Mouse (Mus musculus) left cerebral cortex, postnatal 36 days (tissue): ENCODE results near the gene Aass. TPM values are rescaled to one million over a fixed set of nuclear protein-coding genes. Genes with fewer than 3 reads are reported as not detected.
A peak's percentile ranks its signal among the peaks of the same experiment; 100 is the strongest.
"Not testable (repeated sequence)": the region's sequence is repeated elsewhere in the genome, so short reads cannot be mapped to it uniquely, and the experiment has no call there.

Experiments used
- DNase-seq, 2 experiments: peaks; one replicate each; pipeline ENCODE4 v3.0.0; 2021 to 2022; ENCODE audit warnings: low spot score in 2 of 2, mixed read lengths in 1 of 2
- intact Hi-C: fragments of 180-260 bp; cut with DNase I; formaldehyde crosslinking; loops from one replicate; pipeline ENCODE4 v1.15.1; 2025
- total RNA-seq, 2 experiments: library from RNA; stranded (reverse); gene quantifications; 2 replicates each; pipeline ENCODE4 v1.2.3; 2021

Gene Aass
- 1 to 10 TPM; 3.9 to 4.2 TPM for total RNA-seq

DNA sequence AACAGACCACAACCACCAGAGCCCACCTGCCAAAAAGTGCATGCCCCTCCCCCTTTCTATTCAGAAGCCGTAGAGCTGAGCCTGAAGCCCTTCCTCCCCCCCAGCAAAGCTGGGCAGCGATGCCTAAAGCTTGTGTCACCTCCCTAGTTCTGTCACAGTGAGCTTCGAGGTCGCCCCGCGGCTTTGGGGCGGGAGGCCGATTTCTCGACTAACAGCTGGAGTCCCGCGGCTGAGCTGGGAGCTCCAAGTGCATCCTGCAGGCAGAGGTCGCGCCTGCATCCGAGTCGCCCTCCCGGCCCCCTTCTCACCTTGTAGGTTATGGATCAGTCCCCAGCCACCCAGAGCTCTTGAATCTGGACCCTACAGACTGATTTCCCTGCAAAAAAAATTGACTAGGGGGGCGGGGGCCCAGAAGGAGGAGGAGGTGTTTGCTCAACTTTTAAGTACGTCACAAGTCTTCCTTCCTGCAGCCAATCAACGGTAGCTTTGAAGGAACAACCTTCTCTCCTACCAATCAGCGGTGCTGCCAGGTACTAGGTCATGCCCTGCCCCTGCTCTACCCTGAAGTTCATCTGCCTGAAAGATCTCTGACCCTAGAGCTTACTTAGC is at the start of gene Aass:
Gene Aass, minus strand, starts transcription at position 414 of the 609 bp plus-strand sequence.
- DNase-seq, result peak; percentile 5 to 8
- intact Hi-C loops, result no loop called here

DNA sequence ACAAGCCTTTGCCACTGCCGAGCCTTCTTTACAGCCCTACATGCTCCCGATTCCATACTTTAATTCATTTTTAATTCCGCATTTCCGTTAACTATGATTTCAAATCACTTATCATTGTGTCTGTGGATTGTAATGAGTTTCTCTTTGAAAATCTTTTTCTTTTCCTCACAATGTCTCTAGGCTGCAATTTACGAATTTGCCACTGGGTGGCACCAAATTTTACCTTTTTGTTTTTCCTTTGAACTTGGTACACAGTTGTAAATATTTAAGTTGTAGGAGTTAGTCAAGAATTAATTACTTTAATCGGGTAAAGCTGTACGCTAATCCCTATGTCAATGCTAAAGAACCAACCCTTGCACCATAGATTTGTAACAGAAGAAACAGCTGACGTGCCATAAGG is 47.3 kb upstream of the Aass start:
- peak in 1 of 2 experiments; percentile 37 for DNase-seq
- intact Hi-C loops, result loop anchor here (10.0 kb wide), 1 partner anchor 285 kb away; no protein-coding TSS in a partner anchor

- DNase-seq, intact Hi-C loops: not testable (repeated sequence)
Observed at GRCm38 (mm10) chr6:23163824-23164223, 31.0 kb upstream of the Aass start.

- intact Hi-C loops, result not testable (repeated sequence)
Observed at GRCm38 (mm10) chr6:23156357-23156756, 23.6 kb upstream of the Aass start.

DNA sequence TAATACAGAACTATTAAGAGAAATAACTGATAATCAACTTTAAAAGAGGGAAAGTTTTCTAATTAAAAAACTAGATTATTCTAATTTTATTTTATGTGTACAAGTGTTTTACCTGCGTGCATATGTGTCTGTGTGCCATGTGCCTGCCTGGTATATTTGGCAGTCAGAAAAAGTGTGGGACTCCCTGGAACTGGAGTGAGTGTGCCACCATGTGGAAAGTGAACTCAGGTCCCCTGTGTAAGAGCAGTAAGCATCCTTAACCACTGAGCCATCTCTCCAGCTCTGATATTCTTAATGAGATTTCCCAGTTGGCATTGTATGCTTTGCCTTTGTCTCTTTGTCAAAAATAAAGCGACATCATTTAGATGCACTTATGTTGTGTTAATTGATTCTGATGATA is 20.3 kb upstream of the Aass start:
- intact Hi-C loops, result no loop called here
- no peak for DNase-seq

More at GRCm38 (mm10) chr6:23156357-23156756, 23.6 kb upstream of the Aass start:
- not testable (repeated sequence) for DNase-seq

- intact Hi-C loops, result no loop called here
- no peak for DNase-seq
Observed at GRCm38 (mm10) chr6:23147221-23147620, 14.4 kb upstream of the Aass start.

DNA sequence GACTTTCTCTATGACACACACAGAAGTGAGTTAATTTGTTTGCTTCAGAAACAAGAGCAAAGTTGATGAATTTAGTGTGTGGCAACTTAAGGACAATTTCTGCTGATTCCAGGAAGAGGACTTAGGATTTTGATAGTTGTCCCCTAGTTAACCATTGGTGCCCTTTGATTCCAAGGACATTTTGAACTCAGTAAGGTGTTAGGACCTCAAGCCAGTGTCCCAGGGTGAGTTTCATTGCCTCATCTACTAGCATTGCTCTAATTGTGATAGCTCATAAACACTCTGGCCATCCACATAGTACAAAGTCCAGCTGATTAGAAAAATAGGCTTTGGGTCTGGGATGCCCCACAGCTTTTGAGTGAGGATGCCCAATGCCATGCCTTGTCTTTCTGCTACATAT is 11.2 kb upstream of the Aass start:
- no peak for DNase-seq
- intact Hi-C loops, result no loop called here

GRCm38 (mm10) chr6:23131015-23131414 is 1.8 kb downstream of the Aass start:
- intact Hi-C loops, result no loop called here

GRCm38 (mm10) chr6:23129201-23129600 is 3.6 kb downstream of the Aass start:
- no peak for DNase-seq
- intact Hi-C loops, result no loop called here

More at GRCm38 (mm10) chr6:23131015-23131414, 1.8 kb downstream of the Aass start:
- DNase-seq, result no peak

GRCm38 (mm10) chr6:23126706-23127105 is 6.1 kb downstream of the Aass start:
- no peak for DNase-seq
- intact Hi-C loops, result no loop called here

GRCm38 (mm10) chr6:23125831-23126230 is 7.0 kb downstream of the Aass start:
- DNase-seq, result no peak

DNA sequence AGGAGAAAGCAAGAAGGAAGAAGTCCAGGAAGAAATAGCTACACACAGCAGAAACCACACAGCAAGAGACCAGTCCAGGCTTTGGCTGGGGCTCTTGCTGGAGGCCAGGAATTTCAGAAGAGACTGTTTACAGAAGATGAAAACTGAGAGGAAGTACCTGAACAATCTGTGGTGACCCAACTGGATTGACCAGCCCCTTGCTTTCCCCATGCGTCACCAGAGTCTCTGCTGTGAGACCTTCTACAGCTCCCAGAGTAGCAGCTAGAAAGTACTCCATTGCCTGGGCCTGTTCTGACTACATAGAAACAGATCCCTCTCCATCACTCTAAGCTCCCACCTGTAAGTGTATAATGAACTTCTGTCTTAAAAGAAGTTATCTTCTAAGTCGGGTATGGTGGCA is 8.0 kb downstream of the Aass start:
- intact Hi-C loops, result no loop called here

More at GRCm38 (mm10) chr6:23125831-23126230, 7.0 kb downstream of the Aass start:
- intact Hi-C loops, result no loop called here

GRCm38 (mm10) chr6:23122934-23123333 is 9.9 kb downstream of the Aass start:
- no peak for DNase-seq
- intact Hi-C loops, result no loop called here

More for the DNA sequence above, 8.0 kb downstream of the Aass start:
- no peak for DNase-seq

GRCm38 (mm10) chr6:23114781-23115180 is 18.0 kb downstream of the Aass start:
- no peak for DNase-seq
- intact Hi-C loops, result no loop called here

DNA sequence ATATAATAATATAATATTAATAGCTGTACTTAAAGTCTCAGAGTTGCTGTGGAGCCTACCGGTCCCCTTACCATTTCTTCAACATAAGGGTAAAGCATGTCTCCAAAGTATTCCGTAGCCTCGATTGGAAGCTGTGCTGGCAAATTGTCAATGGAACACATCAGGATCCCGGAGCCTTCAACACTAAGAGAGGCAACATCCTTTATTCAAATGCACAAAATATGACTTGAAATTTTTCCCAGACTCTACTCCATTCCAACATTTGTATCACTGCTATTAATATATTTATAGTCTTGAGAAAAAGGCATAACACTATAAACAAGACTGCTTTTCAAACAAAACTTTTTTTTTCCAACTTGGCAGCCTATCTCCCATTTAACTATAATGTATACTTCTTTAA is 25.7 kb downstream of the Aass start:
- no peak for DNase-seq
- intact Hi-C loops, result no loop called here

- intact Hi-C loops, result no loop called here
- no peak for DNase-seq
Observed at GRCm38 (mm10) chr6:23106373-23106772, 26.4 kb downstream of the Aass start.

GRCm38 (mm10) chr6:23090346-23091055 is 42.3 kb downstream of the Aass start:
- DNase-seq, intact Hi-C loops: not testable (repeated sequence)

DNA sequence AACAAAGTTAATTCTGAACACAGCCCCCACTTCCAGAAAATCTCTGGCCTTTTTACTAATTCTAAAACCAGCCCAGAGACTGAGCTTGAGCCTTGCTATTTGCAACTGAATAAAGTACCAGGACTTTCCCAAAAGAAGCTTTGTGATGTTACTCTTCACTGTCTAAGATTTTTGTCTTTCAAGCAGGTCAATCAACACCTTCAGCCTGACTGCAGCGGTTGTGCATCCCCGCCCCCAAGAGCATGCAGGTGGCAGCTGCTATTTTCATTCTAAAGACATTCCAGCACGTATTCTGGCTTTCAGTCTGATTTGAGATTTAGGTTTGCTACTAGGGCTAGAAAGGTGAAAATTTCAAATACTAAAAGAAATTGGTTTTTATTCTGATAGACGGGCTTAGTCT is 43.5 kb downstream of the Aass start:
- DNase-seq, intact Hi-C loops: not testable (repeated sequence)

- intact Hi-C loops, result no loop called here
- no peak for DNase-seq
Observed at GRCm38 (mm10) chr6:23084587-23085421, 48.0 kb downstream of the Aass start.

DNA sequence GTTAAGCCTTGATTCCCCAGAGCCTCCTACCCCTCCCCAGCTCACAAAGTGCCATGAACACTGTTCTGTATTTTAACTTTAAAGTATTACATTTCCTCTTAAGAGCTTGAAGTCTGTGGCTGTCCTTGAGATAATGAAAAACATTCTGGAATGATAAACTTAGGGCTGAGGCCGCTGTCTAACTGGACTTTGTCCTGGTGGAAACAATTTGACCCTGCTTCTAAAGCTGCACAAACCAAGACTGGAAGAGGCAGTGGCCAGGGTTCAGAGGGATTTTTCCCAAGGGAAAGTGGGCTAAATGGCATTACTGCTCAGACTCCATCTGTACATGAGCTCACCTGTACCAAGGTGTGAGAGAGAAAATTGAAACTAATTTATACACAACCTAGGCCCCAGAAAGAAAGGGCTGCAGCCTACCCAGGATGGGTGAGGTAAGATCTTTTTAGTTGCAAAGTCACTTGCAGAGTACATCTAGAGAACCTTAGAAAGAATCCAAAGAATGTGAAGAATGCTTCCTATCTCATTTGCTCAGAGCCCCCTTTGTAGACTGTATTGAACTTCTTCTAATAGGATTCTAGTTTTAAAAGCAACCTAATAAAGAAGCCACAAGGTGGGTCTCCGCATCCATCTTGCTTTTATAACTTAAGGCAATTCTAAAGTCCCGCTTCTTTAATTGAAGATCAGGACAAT is 52.6 kb downstream of the Aass start:
- intact Hi-C loops, result no loop called here
- no peak for DNase-seq
